Mouse (Mus musculus) kidney, adult 2 months (tissue): ENCODE measurements around the gene Trim31. TPM values are rescaled to one million over a fixed set of nuclear protein-coding genes. Genes with fewer than 3 reads are reported as not detected.

Experiments used
- DNase-seq: peaks from one replicate; pipeline ENCODE4 v3.0.0; 2021
- H3K27ac ChIP-seq: fragments of 200-500 bp; 2 replicates; pipeline ENCODE4 v1.5.1; 2012; ENCODE audit warnings: low read depth, low read length, control low read depth, inconsistent platforms; ENCODE audit not compliant: insufficient read depth
- H3K27me3 ChIP-seq: fragments of 200-500 bp; replicated peaks from 2 replicates; pipeline ENCODE4 v1.6.1; 2012; ENCODE audit warnings: mild to moderate bottlenecking, moderate library complexity, low read length, inconsistent platforms; ENCODE audit not compliant: control insufficient read depth, insufficient read depth
- H3K36me3 ChIP-seq: fragments of 200-500 bp; 2 replicates; pipeline ENCODE4 v1.6.1; 2012; ENCODE audit warnings: mild to moderate bottlenecking, moderate library complexity, low read length, inconsistent platforms; ENCODE audit not compliant: control insufficient read depth, insufficient read depth
- H3K4me1 ChIP-seq: fragments of 200-500 bp; 2 replicates; pipeline ENCODE4 v1.6.1; 2011; ENCODE audit warnings: low read length; ENCODE audit not compliant: control insufficient read depth, insufficient read depth
- H3K4me3 ChIP-seq: fragments of 200-500 bp; 2 replicates; pipeline ENCODE4 v1.5.1; 2011; ENCODE audit warnings: mild to moderate bottlenecking, low read depth, low read length, control low read depth; ENCODE audit not compliant: insufficient read depth
- CTCF ChIP-seq: fragments of 200-500 bp; conservative IDR thresholded peaks from 2 replicates; pipeline ENCODE4 v1.5.1; 2011; ENCODE audit warnings: low read depth, mild to moderate bottlenecking, control low read depth, low read length, moderate library complexity, mixed read lengths; ENCODE audit not compliant: insufficient read depth, insufficient read length
- POLR2A ChIP-seq: fragments of 200-500 bp; IDR thresholded peaks from one replicate; pipeline ENCODE4 v1.6.1; 2011; ENCODE audit warnings: low read depth, low read length, control low read depth
- WGBS: fragments of 180-500 bp; shearing (Covaris S2); methylation state at CpG from one replicate; pipeline ENCODE4 v1.1.7; 2018; 5-methylcytosine and 5-hydroxymethylcytosine counted together
- polyA plus RNA-seq: library from polyadenylated mRNA; depleted of rRNA; stranded (reverse); fragments of >200 nt; gene quantifications from 2 replicates; pipeline ENCODE4 v1.2.3, GENCODE M21; 2012; rRNA removed

Gene Trim31
- polyA plus RNA-seq, 1 experiment = not detected

GRCm38 (mm10) chr17:36953062-36953461 lies 55.1 kb downstream of the Trim31 start:
- DNase-seq = no peak
- H3K27ac ChIP-seq = no peak overlapping the region
- no peaks in the 10 kb centered on the region for H3K27me3 ChIP-seq
- peaks cover 6% of the 10 kb centered on the region; the same call in 1 of the 2 replicates for H3K4me1 ChIP-seq
- TF ChIP-seq POLR2A (no peak), CTCF (no peak)
- H3K36me3 ChIP-seq = no peaks in the 10 kb centered on the region
- no peak overlapping the region for H3K4me3 ChIP-seq
- WGBS = 87% methylated on average over 1 of the region's 1 CpGs

GRCm38 (mm10) chr17:36957999-36958743 lies 60.3 kb downstream of the Trim31 start, which contains the start of the genes Znrd1 and Znrd1as:
Znrd1 (minus strand) TSS chr17:36958559.
Znrd1as (plus strand) TSS chr17:36958592.
- TF ChIP-seq POLR2A = peak; percentile 65
- no peak for TF ChIP-seq CTCF
- DNase-seq = peak; percentile 97
- Histone ChIP-seq H3K4me1 (peaks cover 4% of the 10 kb centered on the region; the same call in 1 of the 2 replicates), H3K27me3 (no peaks in the 10 kb centered on the region), H3K4me3 (peak within 1 kb of the TSS; percentile 71), H3K27ac (peak within 1 kb of the TSS; percentile 62), H3K36me3 (no peaks in the 10 kb centered on the region)
- WGBS = under 1% methylated on average over 46 of the region's 46 CpGs

- DNase-seq = peak; percentile 25
- TF ChIP-seq POLR2A = no peak
- no peak for TF ChIP-seq CTCF
- Histone ChIP-seq H3K27ac (0 out of 2 replicates have a peak overlapping the region, but pooled peaks have one; percentile 22), H3K36me3 (no peaks in the 10 kb centered on the region), H3K4me1 (peaks cover 4% of the 10 kb centered on the region; the same call in 1 of the 2 replicates), H3K4me3 (peak overlapping the region; percentile 71), H3K27me3 (no peaks in the 10 kb centered on the region)
- WGBS = 4% methylated on average over 12 of the region's 12 CpGs
These were observed 61.0 kb downstream of the Trim31 start for GRCm38 (mm10) chr17:36958884-36959283.

Other genes starting within 250 kb of the Trim31 start
- gene H2-M1, start 225.9 kb upstream of the Trim31 start, polyA plus RNA-seq = not detected in 2 replicates
- not detected in 2 replicates for gene H2-M10.5, start 125.2 kb upstream of the Trim31 start, polyA plus RNA-seq
- gene H2-M10.6, start 85.9 kb upstream of the Trim31 start, polyA plus RNA-seq = not detected in 2 replicates
- gene Trim26, start 61.0 kb upstream of the Trim31 start, polyA plus RNA-seq = 27.2 and 30.4 TPM in 2 replicates
- 0.22 and 0.38 TPM in 2 replicates for gene Trim15, start 30.9 kb upstream of the Trim31 start, polyA plus RNA-seq
- 0.11 TPM in 1 of 2 replicates, not detected in the other for gene Trim10, start 28.5 kb upstream of the Trim31 start, polyA plus RNA-seq
- gene Trim40, start 8.0 kb upstream of the Trim31 start, polyA plus RNA-seq = 0.13 TPM in 1 of 2 replicates, not detected in the other
- gene Rnf39, start 44.8 kb downstream of the Trim31 start, polyA plus RNA-seq = 0.36 and 0.69 TPM in 2 replicates
- gene Ppp1r11, start 53.6 kb downstream of the Trim31 start, polyA plus RNA-seq = 54.9 and 73.8 TPM in 2 replicates
- 26.5 and 33.7 TPM in 2 replicates for gene Znrd1, start 60.4 kb downstream of the Trim31 start, polyA plus RNA-seq
- gene Znrd1as, start 60.5 kb downstream of the Trim31 start, polyA plus RNA-seq = 3.1 and 4.2 TPM in 2 replicates
- 0.25 TPM in 1 of 2 replicates, not detected in the other for gene 2410137M14Rik, start 83.1 kb downstream of the Trim31 start, polyA plus RNA-seq
- 0.03 and 0.08 TPM in 2 replicates for gene H2-M5, start 91.4 kb downstream of the Trim31 start, polyA plus RNA-seq
- gene Zfp57, start 103.0 kb downstream of the Trim31 start, polyA plus RNA-seq = 2.0 and 3.0 TPM in 2 replicates
- gene Mog, start 125.3 kb downstream of the Trim31 start, polyA plus RNA-seq = not detected in 2 replicates
- gene Gabbr1, start 147.8 kb downstream of the Trim31 start, polyA plus RNA-seq = 21.0 TPM in 2 replicates
- not detected in 2 replicates for gene Olfr90, start 190.4 kb downstream of the Trim31 start, polyA plus RNA-seq
- gene Olfr91, start 200.2 kb downstream of the Trim31 start, polyA plus RNA-seq = not detected in 2 replicates
- gene Olfr92, start 222.0 kb downstream of the Trim31 start, polyA plus RNA-seq = not detected in 2 replicates